Mouse (Mus musculus): Measurements from ENCODE around the gene Ccdc155.
"Not testable (repeated sequence)": the region's sequence is repeated elsewhere in the genome, so short reads cannot be mapped to it uniquely, and the experiment has no call there.

DNA sequence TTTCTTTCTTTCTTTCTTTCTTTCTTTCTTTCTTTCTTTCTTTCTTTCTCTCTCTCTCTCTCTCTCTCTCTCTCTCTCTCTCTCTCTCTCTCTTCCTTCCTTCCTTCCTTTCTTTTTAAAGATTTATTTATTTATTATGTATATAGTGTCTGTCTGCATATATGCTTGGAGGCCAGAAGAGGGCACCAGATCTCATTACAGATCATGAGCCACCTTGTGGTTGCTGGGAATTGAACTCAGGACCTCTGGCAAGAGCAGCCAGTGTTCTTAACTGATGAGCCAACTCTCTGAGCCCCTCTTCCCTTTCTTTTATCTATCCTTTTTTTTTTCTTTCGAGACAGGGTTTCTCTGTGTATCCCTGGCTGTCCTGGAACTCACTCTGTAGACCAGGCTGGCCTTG is 30.9 kb downstream of the Ccdc155 start:
- peak; percentile 39; the same call in 1 of the 2 replicates for TF ChIP-seq CTCF (IDR thresholded peaks at IDR 0.05; ENCODE audit: low read depth, low read length)
- not testable (repeated sequence) for TF ChIP-seq POLR2A (IDR thresholded peaks at IDR 0.05; ENCODE audit: extremely low read depth, insufficient read depth, low read length)
